Mouse (Mus musculus): ENCODE measurements at regions not wholly inside any gene's neighbourhood (a gene's known extent, or its start where the extent isn't known, plus 50 kb on each side); places are given as distances from the start of the nearest gene placed in this dataset.

GRCm38 (mm10) chr4:31290301-31290975 is 673.5 kb upstream of the Map3k7 start:
- TF ChIP-seq CTCF (IDR thresholded peaks at IDR 0.05; ENCODE audit: control insufficient read depth, insufficient read depth, insufficient replicate concordance, low read depth, low read length): no peak
- TF ChIP-seq POLR2A (IDR thresholded peaks at IDR 0.05; ENCODE audit: control insufficient read depth, low read depth, low read length): no peak
